Mouse (Mus musculus) thymus, postnatal 25 days (tissue): ENCODE results near the gene Zfp511.
A peak's percentile ranks its signal among the peaks of the same experiment; 100 is the strongest.

Source experiments
- DNase-seq: peaks from one replicate; pipeline ENCODE4 v3.0.0; 2022

Zfp511 gene

DNA sequence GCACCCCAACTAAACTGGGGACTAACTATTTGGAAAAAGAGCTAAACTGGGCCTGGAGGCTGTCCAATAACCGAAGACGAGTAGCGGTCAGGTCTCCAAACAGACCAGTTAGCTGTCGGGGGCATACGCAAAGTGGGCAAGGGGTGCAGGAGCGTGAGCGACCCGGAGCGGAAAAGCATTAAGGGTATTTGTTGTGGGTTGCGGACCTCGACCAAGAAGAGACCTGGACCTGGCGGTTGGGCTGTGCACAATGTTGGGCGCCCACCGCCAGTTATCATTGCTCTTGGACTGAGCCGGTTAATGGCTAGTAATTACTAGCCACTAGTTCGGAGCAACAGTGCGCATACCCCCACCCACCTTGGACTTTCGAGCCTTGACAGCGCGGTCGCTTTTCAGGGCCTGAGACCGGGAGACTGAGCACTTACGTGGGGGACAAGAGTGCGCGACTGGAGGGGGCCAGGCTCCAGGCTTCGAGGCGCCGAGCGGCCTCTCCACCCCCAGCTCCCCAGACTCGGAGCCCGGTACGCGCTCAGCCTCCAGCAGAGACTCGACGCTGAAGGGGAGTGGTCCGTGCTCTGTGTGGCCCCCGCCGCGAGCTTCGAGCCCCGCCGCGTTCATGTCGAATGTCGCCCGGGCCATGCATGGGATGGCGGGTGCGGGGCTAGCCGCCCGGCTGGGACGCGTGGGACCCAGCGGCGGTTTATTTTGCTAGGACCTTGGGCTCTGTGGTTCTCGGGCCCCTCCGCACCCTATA is 12.3 kb downstream of the Zfp511 start, which contains the start of gene Msx3:
Msx3 (minus strand) TSS at position 729 of the 754 bp plus-strand sequence.
- DNase-seq, result no peak

DNA sequence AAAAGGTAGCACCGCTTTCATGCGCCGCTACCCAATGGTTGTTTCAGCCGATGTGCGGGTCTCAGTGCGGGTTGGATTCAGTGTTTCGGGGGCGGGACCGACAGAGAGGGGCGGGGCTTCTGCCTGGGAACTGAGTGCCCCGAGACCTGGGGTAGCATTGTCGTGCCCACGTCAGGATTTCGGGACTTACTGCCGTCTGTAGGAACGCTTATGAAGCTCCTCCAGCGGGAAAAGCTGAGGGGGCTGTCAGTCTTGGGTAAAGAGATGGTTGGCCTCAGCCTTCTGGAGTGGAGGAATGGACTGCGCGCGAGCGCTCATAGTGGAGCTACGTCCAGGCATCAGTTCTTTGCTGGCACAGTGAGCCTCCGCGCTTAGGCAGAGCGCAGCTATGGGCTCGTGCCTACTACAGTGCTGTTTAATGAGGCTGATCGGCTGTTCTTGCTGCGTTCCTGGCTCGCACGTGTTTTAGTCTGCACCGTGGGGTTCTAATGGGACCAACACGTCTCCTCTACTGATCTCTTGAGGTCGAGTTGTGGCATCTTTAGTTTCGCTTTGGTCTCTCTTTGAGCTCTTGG is 13.0 kb downstream of the Zfp511 start:
- DNase-seq, result no peak

DNA sequence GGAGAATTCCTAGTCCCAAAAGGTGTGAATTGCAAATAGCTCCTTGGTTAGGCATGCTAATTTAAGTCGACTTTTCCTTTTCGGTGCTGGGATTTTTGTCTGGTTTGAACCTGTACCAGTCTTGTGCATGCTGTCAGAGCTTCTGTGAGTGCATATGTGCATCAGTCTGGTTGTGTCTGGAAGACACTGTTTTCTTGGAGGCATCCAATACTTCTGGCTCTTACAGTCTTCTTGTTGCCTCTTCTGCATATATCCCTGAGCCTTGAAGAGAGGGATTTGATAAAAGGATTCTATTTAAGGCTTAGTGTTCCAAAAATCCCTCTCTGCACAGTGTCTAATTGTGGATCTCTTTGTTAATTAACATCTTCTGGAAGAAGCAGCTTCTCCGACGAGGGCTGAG is 17.9 kb downstream of the Zfp511 start:
- DNase-seq, result no peak

DNA sequence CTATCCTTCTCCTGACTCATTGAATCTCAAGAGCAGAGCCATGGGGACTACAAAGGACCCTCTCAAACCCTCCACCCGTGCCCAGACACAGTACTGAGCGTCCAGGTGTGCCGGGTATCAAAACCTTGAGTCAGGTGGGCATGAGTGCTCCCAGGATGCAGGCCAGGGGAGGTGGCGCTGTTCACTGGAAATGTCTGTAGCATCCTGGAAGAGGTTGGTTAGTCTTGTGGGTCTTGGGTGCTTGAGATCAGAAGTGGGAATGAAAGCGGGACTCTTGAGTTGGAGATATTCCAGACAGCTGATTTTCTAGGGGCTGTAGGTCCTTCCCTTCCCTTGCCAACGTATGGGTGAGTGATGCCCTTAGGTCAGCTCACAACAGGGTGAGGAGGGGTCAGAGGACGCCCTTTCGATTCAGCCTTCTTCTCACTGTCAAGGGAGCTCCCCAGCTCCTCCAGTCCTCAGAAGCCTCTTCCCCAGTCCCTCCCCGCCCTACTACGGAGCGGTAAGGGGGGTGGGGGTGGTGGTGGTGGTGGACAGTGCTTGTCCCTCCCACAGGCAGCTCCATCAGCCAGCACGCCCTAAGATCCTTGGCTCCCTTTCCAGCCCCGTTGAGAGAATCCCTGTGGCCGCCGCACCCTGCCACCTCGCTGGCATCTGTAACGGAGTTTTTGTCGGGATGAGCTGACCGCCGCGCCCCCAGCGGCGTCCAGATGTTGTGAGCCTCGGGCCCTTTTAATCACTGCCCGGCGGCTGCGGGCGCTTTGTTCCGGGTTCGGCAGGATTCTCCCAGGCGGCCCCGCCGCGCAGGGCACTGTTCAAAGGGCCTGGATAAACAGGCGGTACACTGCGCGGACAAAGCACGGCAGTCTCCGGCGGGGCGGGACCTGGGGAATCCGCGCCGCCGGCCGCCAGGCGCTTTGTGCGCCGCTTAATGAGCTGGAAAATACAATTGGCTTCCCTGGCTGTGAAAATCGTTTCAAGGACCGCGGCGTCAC is 21.5 kb downstream of the Zfp511 start:
- no peak for DNase-seq

DNA sequence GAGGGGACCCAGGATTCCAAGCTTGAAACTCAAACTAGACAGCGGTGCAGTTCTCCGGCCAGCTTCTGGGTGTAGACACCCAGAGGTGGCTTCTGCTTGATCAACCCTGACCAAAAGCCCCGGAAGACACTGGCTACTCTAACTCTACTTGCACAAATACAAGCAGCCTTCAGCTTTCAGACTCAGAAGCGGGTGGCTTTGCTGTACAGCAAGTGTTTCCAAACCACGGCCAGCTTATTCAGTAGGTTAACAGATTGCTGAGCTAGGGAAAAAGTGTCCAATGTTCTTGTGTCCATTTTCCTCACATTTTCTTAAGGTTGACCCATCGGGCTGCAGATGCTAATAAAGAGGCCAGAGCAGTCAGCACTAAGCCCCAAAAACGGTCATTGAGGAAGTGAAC is 22.3 kb downstream of the Zfp511 start:
- no peak for DNase-seq

DNA sequence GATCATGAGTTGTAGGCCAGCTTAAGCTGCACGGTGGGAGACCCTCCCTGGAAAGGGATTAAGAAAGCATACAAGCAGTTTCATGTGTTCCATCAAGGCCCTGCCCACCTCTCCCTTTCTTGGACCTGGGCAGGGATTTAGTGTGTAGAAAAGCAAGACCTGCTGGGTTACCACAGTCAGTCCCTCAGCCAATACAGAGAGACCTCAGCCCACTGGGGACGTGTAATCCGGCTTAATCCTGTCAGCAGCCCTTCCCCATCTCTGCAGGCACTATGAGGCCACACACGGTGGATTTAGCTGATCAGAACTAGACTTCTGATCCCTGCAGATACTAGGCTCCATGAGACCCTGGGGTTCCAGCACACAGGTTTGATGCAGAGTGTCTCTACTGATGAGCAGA is 23.4 kb downstream of the Zfp511 start:
- no peak for DNase-seq

DNA sequence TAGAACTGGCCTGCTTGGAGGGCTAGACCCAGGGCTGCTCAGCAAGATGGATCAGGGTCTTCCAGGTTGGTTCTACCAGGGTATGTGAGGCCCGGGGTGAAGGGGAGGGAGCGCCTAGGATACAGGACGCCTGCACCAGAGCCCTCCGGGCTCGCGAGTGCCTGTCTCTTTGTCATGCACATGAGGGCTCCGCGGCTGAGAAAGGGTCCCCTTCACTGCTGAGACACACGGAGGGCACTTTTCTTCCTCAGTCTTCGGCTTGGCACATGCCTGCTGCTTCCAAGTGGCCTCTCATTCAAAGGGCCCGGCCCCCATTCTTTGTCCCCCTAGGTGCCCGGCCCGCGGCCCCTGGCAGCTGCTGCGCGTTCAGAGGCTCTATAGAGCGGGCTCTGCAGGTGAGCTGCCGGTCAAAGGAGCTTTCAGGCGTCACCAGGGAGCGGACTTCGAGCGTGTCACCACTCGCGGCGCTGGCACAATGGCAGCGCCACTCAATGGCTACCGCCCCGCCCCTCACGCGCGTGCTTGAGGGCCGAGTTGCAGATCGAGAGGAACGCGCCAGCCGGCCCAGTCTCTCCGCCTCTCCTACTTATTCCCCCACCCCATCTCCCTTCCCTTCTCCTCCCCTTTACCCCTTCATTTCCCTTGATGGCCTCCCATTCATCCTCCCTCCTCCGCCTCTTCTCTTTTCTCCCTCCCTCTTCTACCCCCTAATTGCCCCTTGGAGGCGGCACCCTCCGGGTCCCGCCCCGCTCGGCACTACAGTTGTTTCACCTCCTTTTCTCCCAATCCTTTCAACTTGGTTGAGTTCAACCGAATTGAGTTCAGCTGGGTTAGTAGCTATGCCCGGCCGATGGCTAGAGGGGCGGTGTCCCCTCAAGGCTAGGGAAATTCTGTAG is 25.0 kb downstream of the Zfp511 start:
- DNase-seq, result no peak

DNA sequence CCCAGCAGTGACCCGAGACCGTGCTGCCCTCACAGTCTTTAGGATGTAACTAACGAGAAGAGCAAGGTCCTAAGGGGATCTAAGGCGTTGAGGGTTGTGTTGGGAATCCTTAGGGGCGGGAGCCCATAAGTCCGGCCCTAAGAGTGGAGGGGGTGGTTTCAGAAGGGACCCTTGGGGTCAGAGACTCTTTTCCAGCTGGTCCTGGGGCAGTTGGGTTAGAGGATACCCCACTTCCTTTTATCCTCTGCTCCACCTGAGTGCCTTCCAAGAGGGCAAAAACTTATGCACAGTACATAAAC is 25.6 kb downstream of the Zfp511 start:
- no peak for DNase-seq

DNA sequence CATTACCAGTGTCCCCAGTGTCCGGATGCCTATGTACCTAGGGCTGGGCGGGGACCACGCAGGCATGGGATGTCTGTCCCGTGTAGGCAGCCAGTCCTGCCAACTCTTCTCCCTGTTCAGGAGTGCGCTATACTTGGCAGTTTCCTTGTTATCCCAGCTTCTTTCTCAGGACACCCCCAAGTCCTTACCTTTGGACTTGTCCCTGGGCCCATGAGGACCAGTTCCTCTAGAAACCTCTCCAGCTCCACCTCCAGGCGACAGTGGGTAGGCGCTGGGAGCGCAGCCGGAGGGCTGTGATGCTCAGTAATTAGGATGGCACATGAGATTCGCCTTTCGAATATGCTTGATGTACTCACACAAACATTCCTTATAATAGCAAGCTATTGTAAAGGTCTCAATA is 26.1 kb downstream of the Zfp511 start:
- no peak for DNase-seq

DNA sequence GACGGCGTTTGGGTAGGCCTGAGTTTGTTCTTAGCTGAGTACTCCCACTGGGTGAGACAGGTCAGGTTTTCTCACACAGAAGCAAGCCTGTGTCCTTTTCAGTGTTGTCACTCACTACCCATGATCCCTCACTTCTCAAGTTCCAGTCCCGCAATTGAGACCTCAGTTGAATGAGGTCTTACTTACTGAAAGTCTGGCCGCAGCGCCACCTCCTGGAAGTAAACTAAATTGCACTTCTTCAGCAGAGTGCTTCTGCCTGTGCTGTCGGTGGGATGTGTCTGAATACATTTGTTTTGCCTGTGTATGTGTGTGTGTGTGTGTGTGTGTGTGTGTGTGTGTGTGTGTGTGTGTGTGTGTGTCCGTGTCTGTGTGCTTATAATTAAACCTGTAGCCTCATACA is 26.9 kb downstream of the Zfp511 start:
- DNase-seq, result peak; percentile 68

DNA sequence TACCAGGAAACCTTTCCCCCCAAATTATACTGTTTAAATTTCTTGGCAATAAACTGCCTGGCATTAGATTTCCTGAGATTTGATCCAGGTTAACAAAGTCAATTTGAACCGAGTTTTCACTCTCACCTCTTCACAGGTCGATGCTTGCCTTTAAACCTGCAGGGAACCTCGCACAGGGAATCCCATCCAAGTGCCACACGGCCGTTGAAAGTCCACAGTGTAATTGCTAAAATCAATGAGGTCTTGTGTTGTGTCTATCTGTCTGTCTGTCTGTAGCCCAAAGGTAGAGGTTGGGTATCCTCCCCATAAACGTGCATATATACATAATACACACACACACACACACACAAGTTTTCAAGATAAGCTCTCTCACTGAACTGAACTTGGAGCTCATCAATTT is 31.2 kb downstream of the Zfp511 start:
- no peak for DNase-seq

DNA sequence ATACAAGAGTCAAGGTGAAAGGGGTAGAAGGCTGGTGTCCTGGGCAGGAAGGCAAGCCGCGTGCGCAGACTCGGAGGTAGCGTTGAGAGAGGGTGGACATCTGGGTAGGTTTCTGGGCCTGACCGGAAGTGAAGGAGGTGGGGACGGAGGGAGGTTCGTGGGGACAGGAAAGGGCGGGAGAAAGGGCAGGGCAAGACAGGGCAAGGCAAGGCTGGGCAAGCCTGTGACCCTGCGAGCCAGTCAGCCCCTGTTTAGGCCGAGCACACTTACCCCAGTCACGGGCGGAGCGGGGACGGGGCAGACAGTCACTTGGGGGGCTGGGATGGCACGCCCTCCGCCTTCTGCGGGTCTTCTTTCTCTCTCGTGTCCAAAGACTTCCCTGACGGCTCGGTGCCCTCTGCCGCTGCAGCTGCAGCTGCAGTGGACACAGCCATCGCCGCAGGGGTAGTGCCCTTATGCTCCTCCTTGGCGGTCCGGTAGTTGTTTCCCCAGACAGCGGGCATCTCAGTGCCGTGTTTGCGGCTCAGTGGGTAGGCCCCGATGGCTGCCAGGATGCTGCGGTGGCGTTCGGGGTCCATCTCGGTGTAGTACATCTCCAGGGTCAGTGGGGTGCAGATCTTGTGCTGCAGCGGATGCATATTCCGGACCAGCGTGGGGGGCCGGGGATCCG is 34.0 kb downstream of the Zfp511 start:
- no peak for DNase-seq

DNA sequence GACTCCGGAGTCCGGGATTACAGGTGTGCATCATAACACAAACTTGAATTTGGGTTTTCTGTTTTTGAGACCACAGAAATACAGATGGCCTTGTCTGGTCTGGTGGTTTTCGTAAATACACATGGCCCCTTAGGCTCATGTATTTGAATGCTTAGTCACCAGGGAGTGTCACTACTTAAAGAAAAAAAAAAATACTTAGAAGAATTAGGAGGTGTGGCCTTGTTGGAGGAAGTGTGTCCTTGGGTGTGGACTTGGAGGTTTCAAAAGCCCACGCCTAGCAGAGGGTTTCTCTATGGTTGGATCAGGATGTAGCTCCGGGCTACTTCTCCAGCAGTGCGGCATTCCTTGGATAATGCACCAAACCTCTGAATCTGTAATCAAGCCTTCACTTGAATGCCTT is 41.5 kb downstream of the Zfp511 start:
- no peak for DNase-seq

DNA sequence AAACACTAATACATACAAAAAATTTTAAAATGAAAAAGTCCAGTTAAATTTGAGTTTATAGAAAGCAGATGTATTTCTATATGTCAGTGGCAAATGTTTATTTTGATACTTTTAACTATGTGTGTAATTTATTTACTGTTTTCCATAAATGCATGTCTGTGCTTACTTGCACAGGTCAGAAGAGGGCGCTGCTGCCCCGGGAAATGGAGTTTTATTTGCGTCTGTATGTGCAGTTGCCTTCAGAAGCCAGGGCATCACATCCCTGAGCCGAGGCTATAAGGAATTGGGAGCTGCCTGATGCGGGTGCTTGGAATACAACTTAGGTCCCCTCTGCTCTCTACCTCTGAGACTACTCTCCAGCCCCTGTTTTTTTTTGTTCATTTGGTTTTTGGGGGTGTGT is 42.5 kb downstream of the Zfp511 start:
- DNase-seq, result peak; percentile 56

DNA sequence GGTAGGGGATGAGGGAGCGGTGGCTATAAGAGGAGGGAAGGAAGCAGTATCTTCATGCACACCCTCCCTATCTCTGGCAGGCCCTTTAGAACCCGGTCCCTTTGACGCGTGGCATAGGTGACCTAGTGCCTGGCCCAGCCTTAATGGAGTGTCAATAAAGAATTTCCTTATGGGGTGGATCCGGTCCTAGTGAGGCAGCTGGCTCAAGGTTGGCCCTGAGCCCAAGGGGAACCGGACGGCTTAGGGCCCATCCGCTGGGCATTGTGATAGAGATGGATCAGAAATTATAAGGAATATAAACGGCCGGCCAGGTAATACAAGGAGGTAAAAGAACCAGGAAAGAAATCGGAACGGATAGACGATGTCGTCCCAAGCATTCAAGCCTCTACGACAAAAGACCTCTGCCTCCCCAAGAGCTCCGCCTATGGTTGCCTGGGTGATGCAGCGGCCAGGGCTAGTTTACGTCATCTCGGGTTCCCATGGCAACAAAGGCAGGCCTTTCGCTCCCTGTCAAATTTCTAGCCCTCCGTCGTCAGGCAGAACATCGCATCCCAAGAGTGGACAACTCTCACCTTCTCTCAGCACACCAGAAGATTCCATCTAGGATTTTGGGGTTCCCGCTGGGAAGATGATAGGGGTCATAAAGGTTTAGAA is 44.4 kb downstream of the Zfp511 start:
- peak; percentile 41 for DNase-seq

DNA sequence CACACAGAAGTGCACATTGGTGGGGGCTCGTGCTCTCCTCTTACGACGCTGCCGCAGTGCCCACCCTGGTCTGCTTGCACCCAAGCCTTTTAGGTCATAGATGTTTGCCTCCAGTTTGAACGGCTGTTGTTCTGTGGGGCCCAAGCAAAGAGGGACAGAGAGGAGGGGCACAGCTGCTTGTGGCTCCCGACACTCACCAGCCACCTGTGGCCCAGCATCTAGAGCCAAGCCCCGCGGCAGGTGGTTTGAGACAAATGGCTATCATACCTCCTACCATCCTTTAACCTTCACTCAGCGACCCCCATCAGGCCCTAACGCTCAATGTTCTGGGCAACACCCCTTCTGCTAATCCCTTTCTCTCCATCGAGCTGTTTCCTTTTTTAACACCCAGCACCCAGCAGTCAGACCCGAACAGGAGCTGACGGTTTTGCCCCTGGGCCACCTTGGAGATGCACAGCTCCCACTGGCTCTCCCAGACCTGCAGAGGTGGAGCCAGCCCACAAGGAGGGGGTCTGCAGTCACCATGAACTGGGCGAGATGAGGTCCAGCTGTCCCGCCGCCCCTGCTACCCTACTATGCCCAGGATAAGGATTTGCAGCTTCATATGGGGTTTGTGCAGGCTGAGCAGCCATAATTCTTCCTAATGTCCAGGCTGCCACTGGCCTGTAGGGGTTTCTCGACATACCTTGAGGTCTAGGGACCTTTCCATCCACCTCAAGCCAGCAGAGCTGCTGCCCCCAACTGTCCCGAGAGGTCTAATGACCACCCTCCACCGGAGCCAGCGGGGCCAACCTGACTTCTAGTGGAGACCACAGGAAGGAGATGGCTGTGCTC is 45.4 kb downstream of the Zfp511 start:
- no peak for DNase-seq

DNA sequence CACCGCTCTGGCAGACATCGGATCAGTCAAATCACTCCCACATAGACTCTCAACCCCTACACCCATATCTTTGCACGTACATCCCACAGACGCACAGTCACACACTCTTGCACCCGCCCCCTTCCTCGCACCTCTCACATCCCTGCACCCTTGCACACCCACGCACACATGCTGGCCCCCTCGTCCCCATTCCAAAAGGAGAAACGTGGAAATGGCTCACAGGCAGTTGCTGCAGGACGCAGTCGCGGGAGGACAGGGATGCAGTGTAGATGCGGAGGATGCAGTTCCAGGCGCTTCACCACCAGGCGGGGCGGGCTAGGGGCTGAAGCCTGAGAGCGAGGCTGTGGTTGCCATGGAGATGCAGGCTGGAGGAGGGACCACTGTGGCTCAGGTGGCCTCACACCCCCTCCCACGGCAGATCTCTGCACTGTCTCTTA is 46.1 kb downstream of the Zfp511 start, which contains the start of gene Caly:
Caly (minus strand) TSS at position 307 of the 437 bp plus-strand sequence.
- peak; percentile 21 for DNase-seq
